Mouse (Mus musculus) thymus, postnatal 14 days (tissue): ENCODE results near the gene Nup62cl.

Source experiments
- DNase-seq: peaks from one replicate; pipeline ENCODE4 v3.0.0; 2021

Nup62cl gene

GRCm38 (mm10) chrX:140062135-140062975, at the start of gene Nup62cl, which contains the start of gene Pih1h3b:
TSS of gene Nup62cl (minus strand) at chrX:140062712.
TSS of gene Pih1h3b (plus strand) at chrX:140062879.
- DNase-seq, result peak; percentile 2

- no peak for DNase-seq
Observed at GRCm38 (mm10) chrX:140094066-140094465, 31.6 kb upstream of the Nup62cl start.

GRCm38 (mm10) chrX:140082535-140082934, 20.0 kb upstream of the Nup62cl start:
- DNase-seq, result no peak

- DNase-seq, result peak; percentile 2
Observed at GRCm38 (mm10) chrX:140060886-140061874, 1.3 kb downstream of the Nup62cl start.

GRCm38 (mm10) chrX:139998691-139999065, 63.8 kb downstream of the Nup62cl start:
- no peak for DNase-seq

- peak; percentile 58 for DNase-seq
Observed at GRCm38 (mm10) chrX:139997740-139998690, 64.5 kb downstream of the Nup62cl start, which contains the start of gene Rbm41. TSS of gene Rbm41 (minus strand) at chrX:139998595.

GRCm38 (mm10) chrX:139982115-139982514, 80.4 kb downstream of the Nup62cl start:
- no peak for DNase-seq
